Mouse (Mus musculus) hindbrain, embryonic 11.5 days (tissue): Measurements from ENCODE around the gene Zfp800. TPM values are rescaled to one million over a fixed set of nuclear protein-coding genes. Genes with fewer than 3 reads are reported as not detected.

ENCODE experiments used
- ATAC-seq: fragments of 200-750 bp; cut with Nextera tagmentation; 2 replicates; pipeline ENCODE4 v1.8.0; 2017; ENCODE audit warnings: mild to moderate bottlenecking, moderate TSS enrichment, moderate library complexity; ENCODE audit not compliant: low FRiP score
- DNase-seq: peaks from one replicate; pipeline ENCODE4 v3.0.0-alpha.2; 2015; ENCODE audit warnings: low spot score
- H3K27ac ChIP-seq: fragments of 300-500 bp; sonication (generic); 2 replicates; pipeline ENCODE4 v1.5.1; 2014; ENCODE audit warnings: mild to moderate bottlenecking, low read depth, low read length
- H3K27me3 ChIP-seq: fragments of 300-500 bp; sonication (generic); 2 replicates; pipeline ENCODE4 v1.6.1; 2014; ENCODE audit warnings: mild to moderate bottlenecking, low read length, moderate library complexity, mixed read lengths; ENCODE audit not compliant: control insufficient read depth, insufficient read depth
- H3K36me3 ChIP-seq: fragments of 300-500 bp; sonication (generic); 2 replicates; pipeline ENCODE4 v1.6.1; 2014; ENCODE audit warnings: mild to moderate bottlenecking, low read length, moderate library complexity, mixed read lengths; ENCODE audit not compliant: control insufficient read depth, insufficient read depth
- H3K4me1 ChIP-seq: fragments of 300-500 bp; sonication (generic); replicated peaks from 2 replicates; pipeline ENCODE4 v1.6.1; 2014; ENCODE audit warnings: low read length, mixed read lengths; ENCODE audit not compliant: control insufficient read depth, insufficient read depth
- H3K4me2 ChIP-seq: fragments of 300-500 bp; sonication (generic); replicated peaks from 2 replicates; pipeline ENCODE4 v1.6.1; 2014; ENCODE audit warnings: mild to moderate bottlenecking, low read depth, low read length
- H3K4me3 ChIP-seq: fragments of 300-500 bp; sonication (generic); 2 replicates; pipeline ENCODE4 v1.5.1; 2014; ENCODE audit warnings: low read depth, low read length
- H3K9ac ChIP-seq: fragments of 300-500 bp; sonication (generic); 2 replicates; pipeline ENCODE4 v1.6.1; 2014; ENCODE audit warnings: low read depth, low read length
- H3K9me3 ChIP-seq: fragments of 300-500 bp; sonication (generic); 2 replicates; pipeline ENCODE4 v1.6.1; 2016; ENCODE audit warnings: low read length; ENCODE audit not compliant: control insufficient read depth
- WGBS: fragments of 180-500 bp; shearing (Covaris S2); extraction: QIAGEN DNeasy Blood & Tissue Kit; methylation state at CpG from one replicate; pipeline ENCODE4 v1.1.7; 2014; 5-methylcytosine and 5-hydroxymethylcytosine counted together
- polyA plus RNA-seq: library from polyadenylated mRNA; unstranded; fragments of >200 nt; fragmentation: Nextera tagmentation; extraction: Ambion mirVana; gene quantifications from 2 replicates; pipeline ENCODE4 v1.2.1, GENCODE M21; 2014

Zfp800 gene
- polyA plus RNA-seq, 1 experiment from 2014 or later: 32.2 TPM

DNA sequence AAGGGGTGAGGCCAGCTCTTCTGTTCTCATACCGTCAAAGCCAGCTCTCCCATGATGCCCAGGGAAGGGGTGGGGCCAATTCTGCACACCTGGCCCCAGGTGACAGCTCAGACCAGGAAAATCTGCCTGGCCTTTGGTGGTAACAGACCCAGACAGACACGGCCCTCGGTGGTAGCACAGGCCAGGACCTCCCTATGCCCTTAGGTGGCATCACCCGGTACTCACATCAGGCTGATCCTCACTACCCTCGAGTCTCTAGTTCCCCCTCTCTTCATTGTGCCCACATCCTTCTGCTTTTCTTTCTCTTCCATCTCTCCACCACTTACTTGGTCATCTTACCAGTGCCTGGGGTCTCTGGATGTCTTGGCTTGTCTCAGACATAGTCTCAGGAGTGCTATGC lies 64.1 kb downstream of the Zfp800 start:
- Histone ChIP-seq H3K27me3 (no peaks in the 10 kb centered on the region), H3K4me3 (no peak overlapping the region), H3K4me2 (no peak overlapping the region), H3K9ac (no peak overlapping the region), H3K9me3 (no peaks in the 10 kb centered on the region), H3K4me1 (no peaks in the 10 kb centered on the region), H3K27ac (no peak overlapping the region), H3K36me3 (no peaks in the 10 kb centered on the region)
- ATAC-seq (no peak), DNase-seq (no peak)
- whole genome bisulfite sequencing: 93% methylated on average over 5 of the region's 5 CpGs

- Histone ChIP-seq H3K27me3 (no peaks in the 10 kb centered on the region), H3K4me2 (no peak overlapping the region), H3K9ac (no peak overlapping the region), H3K4me1 (no peaks in the 10 kb centered on the region), H3K36me3 (no peaks in the 10 kb centered on the region), H3K27ac (no peak overlapping the region), H3K4me3 (no peak overlapping the region), H3K9me3 (no peaks in the 10 kb centered on the region)
- WGBS: 99% methylated on average over 3 of the region's 3 CpGs
- ATAC-seq (no peak), DNase-seq (no peak)
Observed at GRCm38 (mm10) chr6:28332546-28332945, 65.3 kb downstream of the Zfp800 start.

GRCm38 (mm10) chr6:28329815-28330214 lies 68.0 kb downstream of the Zfp800 start:
- H3K4me1 ChIP-seq: no peaks in the 10 kb centered on the region

DNA sequence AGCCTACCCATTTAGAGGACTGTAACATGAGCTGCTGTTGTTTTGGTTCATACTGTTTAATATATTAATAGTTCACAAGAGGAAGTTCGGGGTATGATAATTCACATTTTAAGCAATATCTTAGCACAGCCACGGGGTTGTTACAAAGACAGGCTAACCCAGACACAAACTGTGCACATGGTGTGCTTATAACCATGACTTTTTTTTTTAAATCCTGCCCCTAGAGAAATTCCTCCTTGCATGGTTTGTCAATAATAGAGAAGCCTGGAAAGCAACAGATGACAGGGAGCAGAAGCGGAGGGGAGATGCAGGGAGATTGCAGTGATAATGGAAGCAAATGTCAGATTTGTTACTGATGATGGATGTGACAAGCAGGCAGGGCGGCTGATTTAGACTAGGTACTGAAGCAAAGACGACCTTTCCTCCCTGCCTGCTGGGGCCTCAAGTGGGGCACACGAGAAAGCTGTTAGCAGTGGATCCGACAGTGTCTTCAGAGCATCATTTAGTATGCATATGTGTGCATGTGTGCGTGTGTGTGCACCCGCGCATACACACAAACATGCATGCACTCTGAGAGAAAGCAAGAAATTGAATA lies 68.7 kb downstream of the Zfp800 start:
- no peak overlapping the region for H3K4me2 ChIP-seq
- ATAC-seq: peak; percentile 69

More at GRCm38 (mm10) chr6:28329815-28330214, 68.0 kb downstream of the Zfp800 start:
- Histone ChIP-seq H3K9ac (no peak overlapping the region), H3K9me3 (no peaks in the 10 kb centered on the region), H3K27me3 (no peaks in the 10 kb centered on the region), H3K4me3 (no peak overlapping the region), H3K4me2 (no peak overlapping the region), H3K27ac (no peak overlapping the region), H3K36me3 (no peaks in the 10 kb centered on the region)
- ATAC-seq (peak; percentile 51; the same call in 1 of the 2 replicates), DNase-seq (no peak)
- 62% methylated on average over 6 of the region's 6 CpGs for WGBS

GRCm38 (mm10) chr6:28326720-28327119 lies 71.1 kb downstream of the Zfp800 start:
- DNase-seq (no peak), ATAC-seq (no peak)
- Histone ChIP-seq H3K9me3 (no peaks in the 10 kb centered on the region), H3K27ac (no peak overlapping the region), H3K36me3 (no peaks in the 10 kb centered on the region), H3K4me2 (no peak overlapping the region), H3K9ac (no peak overlapping the region), H3K27me3 (no peaks in the 10 kb centered on the region), H3K4me3 (no peak overlapping the region), H3K4me1 (no peaks in the 10 kb centered on the region)
- WGBS: 90% methylated on average over 3 of the region's 3 CpGs

More for the DNA sequence above, 68.7 kb downstream of the Zfp800 start:
- H3K9me3 ChIP-seq: no peaks in the 10 kb centered on the region
- no peak overlapping the region for H3K4me3 ChIP-seq
- H3K9ac ChIP-seq: no peak overlapping the region
- H3K27ac ChIP-seq: no peak overlapping the region
- WGBS: 53% methylated on average over 10 of the region's 10 CpGs
- peak; percentile 21 for DNase-seq
- H3K36me3 ChIP-seq: no peaks in the 10 kb centered on the region
- no peaks in the 10 kb centered on the region for H3K4me1 ChIP-seq
- H3K27me3 ChIP-seq: no peaks in the 10 kb centered on the region

DNA sequence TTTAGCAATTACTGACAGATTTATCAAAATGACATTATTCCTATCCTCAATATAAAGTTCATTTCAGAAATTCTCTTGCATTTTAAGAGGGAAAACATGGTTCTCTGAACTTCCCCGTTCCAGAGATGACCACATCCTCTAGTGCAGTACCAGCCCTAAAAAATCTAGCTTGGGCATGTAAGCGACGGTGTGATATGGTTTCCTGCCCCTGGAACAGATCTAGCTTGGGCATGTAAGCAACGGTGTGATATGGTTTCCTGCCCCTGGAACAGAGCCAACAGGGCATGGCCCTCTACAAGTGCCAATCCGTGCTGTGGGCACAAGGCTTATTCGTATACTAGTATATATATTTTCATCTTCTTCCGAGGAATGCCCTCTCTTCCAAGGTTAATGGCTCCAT lies 75.4 kb downstream of the Zfp800 start:
- ATAC-seq (no peak), DNase-seq (no peak)
- Histone ChIP-seq H3K27me3 (no peaks in the 10 kb centered on the region), H3K27ac (no peak overlapping the region), H3K4me1 (no peaks in the 10 kb centered on the region), H3K4me3 (no peak overlapping the region), H3K9ac (no peak overlapping the region), H3K36me3 (no peaks in the 10 kb centered on the region), H3K9me3 (no peaks in the 10 kb centered on the region), H3K4me2 (no peak overlapping the region)
- 92% methylated on average over 7 of the region's 7 CpGs for WGBS

- Histone ChIP-seq H3K27me3 (no peaks in the 10 kb centered on the region), H3K4me2 (no peak overlapping the region), H3K9me3 (no peaks in the 10 kb centered on the region), H3K9ac (no peak overlapping the region), H3K4me1 (no peaks in the 10 kb centered on the region), H3K36me3 (no peaks in the 10 kb centered on the region), H3K27ac (no peak overlapping the region), H3K4me3 (no peak overlapping the region)
- DNase-seq: no peak
- no peak for ATAC-seq
- WGBS: 81% methylated on average over 13 of the region's 13 CpGs
Observed at GRCm38 (mm10) chr6:28319648-28320270, 78.0 kb downstream of the Zfp800 start.

DNA sequence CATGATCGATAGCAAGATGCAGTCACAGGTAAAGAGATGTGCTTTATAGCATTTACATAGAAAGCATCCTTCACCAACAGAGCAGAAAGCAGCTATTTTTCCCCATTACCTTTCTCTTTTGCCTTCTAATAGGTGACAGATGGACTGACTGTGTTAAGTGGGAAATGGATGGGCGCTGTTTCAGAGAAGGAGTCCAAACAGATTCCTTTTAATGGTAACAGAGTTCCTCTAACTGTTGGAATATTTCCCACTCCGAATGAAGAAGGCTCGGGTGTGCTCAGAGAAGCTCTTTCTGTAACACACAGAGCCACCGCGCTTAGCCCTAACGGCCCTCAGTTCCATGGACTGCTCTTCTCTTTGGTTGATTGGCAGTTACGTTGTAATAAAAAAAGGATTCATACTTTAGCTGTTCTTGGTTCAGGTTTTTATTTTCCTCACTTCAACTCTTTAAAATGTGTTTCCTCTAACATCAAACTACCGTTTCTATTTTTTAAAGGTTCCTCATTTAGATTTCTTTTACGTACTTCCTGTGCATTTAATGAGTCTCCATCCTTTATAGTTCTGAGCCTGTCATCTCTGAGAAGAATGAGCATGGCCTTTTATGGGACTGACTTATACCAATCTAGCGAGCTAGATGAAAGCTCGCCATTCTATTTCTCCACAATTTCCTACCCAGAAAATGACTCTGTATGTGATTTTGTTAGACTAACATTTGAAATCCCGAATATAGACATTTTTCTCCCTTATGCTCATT lies 78.8 kb downstream of the Zfp800 start:
- Histone ChIP-seq H3K4me1 (no peaks in the 10 kb centered on the region), H3K27ac (no peak overlapping the region), H3K36me3 (no peaks in the 10 kb centered on the region), H3K9me3 (no peaks in the 10 kb centered on the region), H3K27me3 (no peaks in the 10 kb centered on the region), H3K9ac (no peak overlapping the region), H3K4me3 (no peak overlapping the region), H3K4me2 (no peak overlapping the region)
- WGBS: 88% methylated on average over 13 of the region's 13 CpGs
- DNase-seq (no peak), ATAC-seq (no peak)
